Mouse (Mus musculus): ENCODE measurements around the gene Olfr714.
A peak's percentile ranks its signal among the peaks of the same experiment; 100 is the strongest.
"Not testable (repeated sequence)": the region's sequence is repeated elsewhere in the genome, so short reads cannot be mapped to it uniquely, and the experiment has no call there.

Gene Olfr714

GRCm38 (mm10) chr7:107070681-107071080 lies at the start of gene Olfr714:
TSS of gene Olfr714 (plus strand) at chr7:107070981.
- DNase-seq (ENCODE audit: low spot score): no peak

GRCm38 (mm10) chr7:107030874-107031273 lies 39.9 kb upstream of the Olfr714 start, which contains the start of gene Olfr713:
TSS of gene Olfr713 (plus strand) at chr7:107031174.
- no peak for DNase-seq (ENCODE audit: low spot score)

GRCm38 (mm10) chr7:107039934-107040563 lies 30.7 kb upstream of the Olfr714 start:
- DNase-seq (ENCODE audit: low spot score): no peak

GRCm38 (mm10) chr7:107043136-107043535 lies 27.6 kb upstream of the Olfr714 start:
- no peak for DNase-seq (ENCODE audit: low spot score)

GRCm38 (mm10) chr7:107044407-107044806 lies 26.4 kb upstream of the Olfr714 start:
- no peak for DNase-seq (ENCODE audit: low spot score)

GRCm38 (mm10) chr7:107045833-107046232 lies 24.9 kb upstream of the Olfr714 start:
- peak; percentile 82 for DNase-seq (ENCODE audit: low spot score)

GRCm38 (mm10) chr7:107047578-107047977 lies 23.2 kb upstream of the Olfr714 start:
- no peak for DNase-seq (ENCODE audit: low spot score)

GRCm38 (mm10) chr7:107092920-107093319 lies 22.1 kb downstream of the Olfr714 start, which contains the start of gene Olfr17:
TSS of gene Olfr17 (plus strand) at chr7:107093220.
- no peak for DNase-seq (ENCODE audit: low spot score)

- not testable (repeated sequence) for DNase-seq (ENCODE audit: low spot score)
Observed at GRCm38 (mm10) chr7:107110269-107110668, 39.5 kb downstream of the Olfr714 start, which contains the start of gene Olfr715b. TSS of gene Olfr715b (minus strand) at chr7:107110369.

Data from retina, embryonic 14.5 days (tissue).